Mouse (Mus musculus) thymus, adult 2 months (tissue): ENCODE results near the gene Pin4.

ENCODE experiments used
- CTCF ChIP-seq: fragments of 200-500 bp; IDR thresholded peaks from 2 replicates; pipeline ENCODE4 v1.5.1; 2012; ENCODE audit warnings: mild to moderate bottlenecking, control low read depth, low read length, moderate library complexity, borderline replicate concordance; ENCODE audit not compliant: control insufficient read depth, poor library complexity, insufficient read depth; ENCODE audit errors: extremely low read depth
- POLR2A ChIP-seq: fragments of 200-500 bp; IDR thresholded peaks from 2 replicates; pipeline ENCODE4 v1.6.1; 2012; ENCODE audit warnings: mild to moderate bottlenecking, low read length, control low read depth, moderate library complexity; ENCODE audit not compliant: control insufficient read depth, poor library complexity, insufficient read depth; ENCODE audit errors: extremely low read depth

DNA sequence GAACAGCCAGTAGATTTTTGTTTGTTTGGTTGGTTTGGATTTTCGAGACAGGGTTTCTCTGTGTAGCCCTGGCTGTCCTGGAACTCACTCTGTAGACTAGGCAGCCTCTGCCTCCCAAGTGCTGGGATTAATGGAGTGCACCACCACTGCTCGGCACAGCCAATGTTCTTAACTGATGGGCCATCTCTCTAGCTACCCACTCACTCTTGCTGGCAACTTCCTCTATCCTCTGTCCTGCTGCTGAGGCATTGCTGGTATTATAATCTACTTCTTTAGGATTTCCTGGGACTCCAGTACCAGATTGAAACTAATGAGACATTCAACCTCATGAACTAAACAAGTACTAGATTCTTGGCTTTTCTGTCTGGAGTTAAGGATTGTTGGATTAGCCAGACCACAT is 41.3 kb downstream of the Pin4 start:
- TF ChIP-seq CTCF (no peak), POLR2A (no peak)
